Mouse (Mus musculus): Measurements from ENCODE around the gene Scel. TPM values are rescaled to one million over a fixed set of nuclear protein-coding genes. Genes with fewer than 3 reads are reported as not detected.
A peak's percentile ranks its signal among the peaks of the same experiment; 100 is the strongest.

The Scel gene
- total RNA-seq, 4 experiments from 2014 or later = 0.11 to 0.84 (median 0.48) TPM

DNA sequence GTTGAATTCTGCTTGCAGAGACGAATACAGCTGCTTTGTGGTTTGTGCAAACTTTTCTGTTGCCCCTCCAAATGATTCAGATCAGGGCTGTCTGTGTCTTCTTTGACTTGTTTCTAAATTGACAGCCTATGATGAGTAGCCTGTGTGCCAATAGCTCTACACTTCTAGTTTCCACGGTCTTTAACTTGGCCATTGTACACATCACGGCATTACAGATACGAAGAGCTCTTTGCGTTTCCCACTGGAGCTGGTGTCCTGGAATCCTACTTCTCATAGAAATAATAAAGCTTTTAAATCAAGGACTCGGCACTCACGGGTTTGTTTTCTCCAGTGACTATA is 300 bp downstream of the Scel start:
- no peak for DNase-seq (ENCODE audit: low spot score)

DNA sequence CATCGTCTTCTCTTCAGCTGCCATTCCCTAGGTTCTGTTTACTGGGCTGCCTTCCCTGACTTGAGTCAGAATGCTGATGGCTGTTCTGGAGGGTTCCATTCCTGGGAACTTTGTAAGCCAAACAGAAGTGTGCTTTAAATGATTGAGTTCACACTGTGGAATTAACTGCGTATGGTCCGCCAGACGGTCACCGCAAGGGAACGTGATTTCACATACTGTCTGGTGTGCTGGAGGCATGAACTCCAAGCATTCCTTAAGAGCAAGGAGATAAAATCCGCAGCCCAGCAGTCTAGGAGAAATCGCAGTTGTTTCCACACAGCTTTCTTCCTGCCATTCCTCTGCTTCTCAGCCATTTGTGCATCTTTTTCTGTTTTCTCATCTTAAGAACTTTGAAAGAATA is 2.3 kb downstream of the Scel start:
- DNase-seq (ENCODE audit: low spot score) = no peak

DNA sequence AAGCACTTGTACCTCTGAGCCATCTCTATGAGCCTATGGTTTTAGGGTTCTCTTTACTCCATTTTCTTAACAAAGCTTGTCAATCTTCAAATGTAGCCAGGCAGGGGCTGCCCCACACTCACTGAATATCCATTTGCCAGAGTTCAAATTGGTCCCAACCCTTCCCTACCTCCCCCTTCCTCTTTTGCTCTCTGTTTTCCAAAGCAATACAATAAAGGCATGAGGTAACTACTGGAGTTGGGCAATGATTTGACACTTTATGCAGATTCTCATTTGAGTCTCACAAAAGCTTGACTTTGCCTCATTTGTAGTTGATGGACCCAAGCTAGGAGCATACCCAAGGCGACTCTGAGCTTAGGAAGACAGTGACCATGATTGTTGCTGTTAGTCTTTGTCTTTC is 13.1 kb downstream of the Scel start:
- DNase-seq (ENCODE audit: low spot score) = no peak

DNA sequence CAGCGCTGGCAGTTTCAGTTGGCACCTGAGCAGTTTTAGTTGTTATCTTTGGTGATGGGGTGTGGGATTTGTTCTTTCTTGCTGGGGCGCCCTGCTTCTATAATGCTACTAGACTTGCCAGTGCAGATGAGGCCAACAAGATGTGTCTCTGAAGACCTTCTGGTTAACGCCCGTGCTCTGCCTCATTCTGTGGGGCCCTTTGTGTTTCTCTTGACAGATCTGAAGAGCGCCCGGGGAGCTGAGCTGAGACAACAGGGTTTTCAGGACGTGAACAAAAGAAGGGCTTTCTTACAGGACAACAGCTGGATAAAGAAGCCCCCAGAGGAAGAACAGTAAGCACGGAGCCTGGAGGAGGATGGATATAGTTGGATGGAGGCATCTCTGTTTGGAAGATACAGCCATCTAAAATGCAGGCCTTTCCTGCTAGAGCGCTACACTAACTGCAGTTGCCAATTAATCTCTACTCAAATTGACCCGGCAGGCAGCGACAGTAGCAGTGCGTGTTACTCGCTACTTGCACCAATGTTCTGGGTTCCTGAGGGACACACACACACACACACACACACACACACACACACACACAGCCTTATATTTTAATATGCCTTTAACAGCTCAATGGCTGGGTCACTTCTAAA is 16.7 kb downstream of the Scel start:
- DNase-seq (ENCODE audit: low spot score) = no peak

DNA sequence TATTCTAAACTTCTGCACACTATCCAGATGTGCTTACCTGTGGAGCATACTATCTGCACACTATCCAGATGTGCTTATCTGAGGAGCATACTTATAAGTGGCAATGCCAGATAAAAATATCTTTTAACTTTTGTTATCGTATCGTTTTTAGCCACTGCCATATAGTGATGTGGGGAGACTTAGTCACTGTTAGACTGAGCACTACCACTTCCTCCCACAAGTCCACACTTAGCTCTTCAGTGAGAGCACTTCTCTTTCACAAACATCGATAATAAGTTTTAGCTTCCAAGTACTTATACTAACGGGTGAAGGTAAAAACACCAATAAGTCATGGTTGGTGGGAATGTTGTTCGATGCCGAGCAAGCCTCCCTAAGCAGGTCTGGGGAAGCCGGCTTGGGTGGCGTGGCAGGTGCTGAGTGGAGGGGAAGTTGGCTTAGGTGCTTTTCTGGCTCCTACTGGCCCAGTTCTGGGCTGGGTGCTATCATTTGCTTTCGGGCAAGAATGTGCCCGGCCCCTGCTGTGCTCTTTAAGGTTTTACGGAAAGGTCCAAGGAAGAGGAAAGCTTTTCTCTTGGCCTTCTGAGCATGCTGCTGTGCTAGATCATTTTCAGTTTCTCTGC is 18.7 kb downstream of the Scel start:
- DNase-seq (ENCODE audit: low spot score) = no peak

DNA sequence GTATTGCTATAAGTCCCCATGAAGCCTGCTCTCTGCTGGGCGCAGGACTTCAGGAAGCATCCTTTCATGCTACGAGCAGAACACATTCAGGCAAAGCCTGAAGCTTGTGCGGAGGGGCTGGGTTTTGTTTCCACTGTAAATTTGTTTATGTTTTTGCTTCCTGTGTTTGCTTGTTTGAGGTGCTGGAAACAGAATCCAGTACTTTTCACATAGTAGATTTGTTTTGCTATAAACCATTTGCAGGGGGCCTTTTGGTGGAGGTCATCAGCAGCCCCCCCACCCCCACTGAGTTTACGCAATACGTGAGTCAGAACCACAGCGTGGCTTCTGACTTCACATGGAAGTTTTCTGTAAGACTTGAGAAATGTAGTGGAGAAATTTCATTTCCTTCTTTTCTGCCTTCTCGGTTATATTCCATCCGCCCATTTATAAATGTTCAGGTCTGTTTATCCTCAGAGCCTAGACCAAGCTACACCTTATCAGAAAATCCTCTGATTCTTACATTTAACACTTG is 22.4 kb downstream of the Scel start:
- no peak for DNase-seq (ENCODE audit: low spot score)

DNA sequence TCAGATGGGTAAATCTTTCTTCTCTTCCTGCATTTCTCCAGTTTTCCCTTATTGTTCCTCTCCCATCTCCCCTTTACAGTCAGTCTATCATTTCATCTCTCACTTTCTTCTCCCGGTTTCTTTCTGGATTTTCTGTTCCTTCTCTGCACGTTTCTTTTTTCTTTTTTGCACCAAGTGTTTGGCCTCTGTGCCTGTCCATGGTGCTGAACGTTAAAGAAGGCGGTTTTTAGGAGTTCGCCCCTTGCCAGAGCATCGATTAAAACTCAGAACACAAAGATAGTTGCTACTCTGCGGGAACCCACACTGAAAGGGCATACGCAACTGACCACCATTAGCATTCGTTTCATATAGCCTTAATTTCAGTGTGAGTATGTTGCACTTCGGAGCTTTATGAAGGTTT is 23.2 kb downstream of the Scel start:
- no peak for DNase-seq (ENCODE audit: low spot score)

DNA sequence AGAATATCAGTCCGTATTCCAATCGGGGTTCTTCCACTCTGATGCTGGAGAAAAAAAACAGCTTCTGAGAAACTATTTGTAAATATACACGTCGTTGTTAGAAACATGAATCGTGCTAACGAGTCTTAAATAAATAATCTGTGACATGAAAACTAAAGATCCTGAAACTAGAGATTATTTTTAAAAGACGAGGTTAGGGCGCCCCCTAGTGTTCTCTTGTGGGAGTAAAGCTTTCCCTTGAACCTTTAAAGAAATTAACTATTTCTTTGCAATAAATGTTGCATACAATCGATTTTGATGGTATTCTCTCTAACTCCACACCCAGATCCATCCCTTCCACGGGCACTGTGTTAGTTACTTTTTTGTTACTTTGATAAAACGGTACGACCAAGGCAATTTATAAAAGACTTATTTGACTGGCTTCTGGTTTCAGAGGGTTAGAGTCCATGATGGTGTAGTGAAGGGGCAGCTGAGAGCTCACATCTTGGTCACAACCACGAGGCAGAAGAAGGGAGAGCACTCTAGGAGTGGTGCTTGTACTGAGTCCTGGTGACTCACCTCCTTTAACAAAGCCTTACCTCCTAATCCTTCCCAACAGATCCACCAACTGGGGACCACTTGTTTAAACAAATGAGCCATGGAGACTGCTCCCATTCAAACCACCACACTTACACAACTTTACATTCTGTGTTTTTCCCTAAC is 24.4 kb downstream of the Scel start:
- peak; percentile 25 for DNase-seq (ENCODE audit: low spot score)

DNA sequence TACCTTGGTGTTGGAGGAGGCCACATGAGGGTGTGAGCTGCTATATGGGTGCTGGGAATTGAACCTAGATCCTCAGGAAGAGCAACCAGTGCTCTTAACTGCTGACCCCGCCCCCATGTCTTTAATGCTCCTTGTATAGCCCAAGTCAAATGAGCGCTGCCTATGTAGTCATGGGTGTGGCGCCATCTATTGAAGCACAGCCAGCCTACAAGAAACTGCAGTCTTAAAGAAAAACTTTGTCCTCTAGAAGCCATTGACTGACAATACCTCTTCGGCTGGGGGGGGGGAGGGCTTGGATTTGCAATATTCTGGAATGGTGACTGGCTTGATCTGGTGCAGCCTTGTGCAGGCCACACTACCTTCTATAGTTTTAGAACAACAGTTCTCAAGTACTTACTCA is 26.7 kb downstream of the Scel start:
- DNase-seq (ENCODE audit: low spot score) = no peak

DNA sequence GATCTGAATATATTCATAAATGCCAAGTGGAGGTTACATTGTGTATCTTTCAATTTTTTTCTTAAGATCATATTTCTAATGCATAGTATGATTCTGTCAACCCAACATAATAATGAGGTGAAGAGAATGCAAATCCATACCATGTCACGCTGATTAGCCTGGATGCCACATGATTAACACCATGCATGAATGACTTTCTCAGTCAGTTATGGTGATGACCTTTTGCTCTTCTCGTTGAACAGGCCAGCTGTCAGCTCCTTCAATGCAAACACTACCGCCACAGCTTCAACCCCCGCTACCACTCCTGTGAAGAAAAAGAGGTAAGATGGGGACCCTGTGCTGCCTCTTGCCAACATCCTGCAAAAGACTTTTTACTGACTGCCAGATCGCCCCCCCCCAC is 28.5 kb downstream of the Scel start:
- DNase-seq (ENCODE audit: low spot score) = no peak

DNA sequence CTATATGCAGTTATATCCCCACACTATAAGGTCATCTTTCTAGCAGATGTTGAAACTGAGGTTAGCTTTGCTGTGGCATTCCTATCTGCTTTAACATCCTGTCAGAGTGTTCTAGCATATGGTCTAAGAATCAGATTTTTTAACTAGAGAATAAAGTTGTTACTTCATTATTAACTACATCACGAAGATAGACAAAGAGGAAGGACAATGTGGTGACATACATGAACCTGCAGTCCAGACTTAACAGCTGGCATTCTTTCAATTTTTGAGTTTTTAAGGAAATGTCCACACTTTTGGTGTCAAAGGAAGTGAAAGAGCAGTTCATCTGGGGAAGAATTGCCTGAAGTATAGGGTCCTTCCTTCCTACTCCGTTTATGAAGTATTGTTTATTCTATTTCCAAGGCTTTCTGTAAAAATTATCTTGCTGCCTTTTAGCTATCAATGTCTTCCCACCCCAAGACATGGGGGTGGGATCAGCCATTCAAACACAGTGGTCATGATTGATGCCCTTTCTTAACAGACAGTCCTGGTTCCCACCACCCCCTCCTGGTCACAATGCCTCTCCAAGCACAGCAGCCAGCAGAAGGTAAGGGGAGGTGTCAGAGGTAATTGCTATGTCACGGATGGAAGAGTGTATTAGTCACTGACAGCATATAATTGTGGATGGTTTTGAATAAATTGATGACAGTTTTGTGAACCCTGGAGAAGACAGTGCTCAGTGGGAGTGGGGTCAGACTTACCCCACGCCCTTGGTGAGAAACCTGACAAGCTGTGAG is 30.4 kb downstream of the Scel start:
- DNase-seq (ENCODE audit: low spot score) = no peak

DNA sequence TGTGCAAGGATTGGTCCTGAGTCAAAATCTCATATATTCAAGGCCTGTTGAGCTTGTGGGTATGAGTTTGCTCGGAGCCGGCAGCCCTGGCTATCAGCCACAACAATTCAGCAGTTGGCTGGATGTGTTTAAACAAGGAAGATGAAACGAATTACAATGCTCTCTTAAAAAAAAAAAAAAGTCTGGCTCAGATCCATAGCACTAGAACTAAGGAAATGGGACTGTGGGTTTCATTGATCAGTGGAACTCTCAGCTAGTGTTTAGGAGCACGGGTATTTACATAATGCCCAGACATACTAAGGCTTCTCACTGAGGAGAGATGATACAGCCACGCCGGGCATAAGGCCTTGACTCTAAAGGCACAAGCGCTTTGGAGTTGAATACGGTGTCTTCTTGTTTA is 32.6 kb downstream of the Scel start:
- no peak for DNase-seq (ENCODE audit: low spot score)

DNA sequence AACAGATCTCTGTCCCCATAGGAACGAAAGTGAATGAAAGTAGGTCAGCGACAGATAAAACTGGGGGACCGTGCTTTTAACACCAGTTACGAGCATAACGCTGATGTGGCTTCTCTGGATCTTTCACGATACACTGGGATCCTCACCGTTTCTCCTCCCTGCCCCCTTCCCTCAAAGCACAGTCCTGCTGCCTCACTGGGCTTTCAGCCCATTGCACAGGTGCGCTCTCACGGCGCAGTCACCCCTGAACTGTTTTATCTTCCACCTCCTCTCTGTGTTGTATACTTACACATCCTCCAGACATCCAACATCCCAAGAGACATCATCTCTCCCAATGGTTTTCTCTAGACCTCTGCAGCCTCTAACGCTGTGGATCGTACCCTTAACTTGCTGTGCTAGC is 33.1 kb downstream of the Scel start:
- DNase-seq (ENCODE audit: low spot score) = no peak

DNA sequence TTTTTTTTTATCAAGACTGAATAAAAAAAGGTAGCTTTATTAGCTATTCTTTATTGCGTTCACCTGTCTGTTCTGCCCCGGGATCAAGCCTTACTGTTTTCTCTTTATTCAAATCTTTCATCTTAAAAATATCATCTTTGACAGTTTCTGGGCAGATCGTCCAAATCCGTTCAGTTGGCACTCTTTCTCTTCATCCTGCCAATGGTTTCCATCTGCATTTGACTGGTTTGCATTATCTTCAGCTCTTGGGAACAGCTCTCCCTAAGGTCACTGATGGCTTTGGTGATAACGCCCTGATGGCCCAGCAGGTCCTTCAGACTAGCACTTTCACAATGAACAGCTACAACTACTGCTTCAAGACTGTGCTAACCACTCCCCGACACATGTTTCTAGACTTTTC is 35.1 kb downstream of the Scel start:
- no peak for DNase-seq (ENCODE audit: low spot score)

DNA sequence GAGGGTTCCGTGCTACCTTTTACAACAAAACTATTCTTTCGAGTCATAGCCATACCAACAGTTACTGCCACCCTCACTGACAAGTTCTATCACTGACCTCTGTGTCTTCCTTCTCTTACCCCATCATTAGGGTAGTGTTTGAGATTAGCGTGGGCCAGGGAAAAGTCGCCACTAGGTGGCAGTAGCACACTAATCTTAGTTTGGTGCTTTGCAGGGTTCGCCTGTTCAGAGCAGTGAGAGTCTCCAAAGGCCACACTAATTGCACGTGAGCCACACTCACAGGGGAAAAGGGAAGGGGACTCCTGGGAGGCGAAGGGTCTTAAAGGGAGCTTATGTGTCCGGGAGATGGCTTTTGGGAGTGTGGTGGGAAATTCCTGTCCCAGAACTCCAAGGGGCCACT is 37.3 kb downstream of the Scel start:
- peak; percentile 50 for DNase-seq (ENCODE audit: low spot score)

DNA sequence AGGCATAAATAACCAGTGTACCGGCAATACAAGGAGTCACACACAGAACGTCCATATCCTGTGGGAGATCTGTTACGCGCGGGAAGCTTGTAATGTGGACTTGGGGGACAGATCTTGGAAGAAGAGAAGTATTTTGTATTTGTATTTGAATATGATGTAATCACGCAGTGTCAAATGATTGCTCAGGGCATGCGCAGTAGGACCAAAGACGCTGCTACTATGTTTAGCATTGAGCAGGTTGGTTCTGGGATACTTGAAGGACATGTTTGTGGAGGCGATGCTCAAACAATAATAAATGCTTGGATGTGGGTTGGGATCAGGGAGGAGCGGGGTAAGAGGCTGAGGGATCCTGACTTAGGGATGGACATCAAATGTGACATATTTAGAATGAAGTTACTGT is 37.8 kb downstream of the Scel start:
- no peak for DNase-seq (ENCODE audit: low spot score)

DNA sequence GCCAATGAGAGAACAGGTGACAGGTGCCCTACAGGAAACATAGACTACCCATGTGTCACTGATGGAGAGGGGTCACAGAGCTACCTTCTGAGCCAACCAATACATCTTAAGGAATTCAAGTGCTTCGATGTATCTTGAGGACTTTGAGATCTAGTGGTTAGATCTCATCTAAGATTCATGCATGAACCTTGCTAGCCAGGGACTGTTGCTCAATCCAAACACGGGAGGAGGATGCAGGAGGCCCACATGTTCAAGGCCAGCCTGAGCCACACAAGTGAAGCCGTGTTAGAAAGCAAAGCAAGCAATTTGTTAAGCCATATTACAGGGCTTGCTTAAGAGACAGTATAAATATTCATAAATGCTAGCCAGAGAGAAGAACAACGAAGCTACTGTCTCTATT is 38.8 kb downstream of the Scel start:
- DNase-seq (ENCODE audit: low spot score) = no peak

DNA sequence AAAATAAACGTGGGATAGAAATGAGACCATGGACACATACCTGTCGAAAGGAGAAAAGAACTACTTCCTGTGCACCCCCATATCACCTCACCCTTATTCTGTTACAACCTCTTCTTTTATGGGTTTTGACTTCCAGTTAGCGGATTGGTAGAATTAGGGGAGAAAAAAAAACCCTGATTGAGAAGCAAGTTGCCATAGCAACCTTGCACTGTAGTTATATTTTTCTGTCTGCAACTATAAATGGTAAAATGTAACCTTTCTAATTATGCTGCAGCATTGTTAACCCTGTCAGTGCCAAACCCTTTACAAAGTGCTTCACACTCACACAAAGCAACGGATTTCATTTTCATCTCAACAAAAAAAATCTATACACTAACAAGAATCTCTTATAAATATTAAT is 39.2 kb downstream of the Scel start:
- DNase-seq (ENCODE audit: low spot score) = no peak

DNA sequence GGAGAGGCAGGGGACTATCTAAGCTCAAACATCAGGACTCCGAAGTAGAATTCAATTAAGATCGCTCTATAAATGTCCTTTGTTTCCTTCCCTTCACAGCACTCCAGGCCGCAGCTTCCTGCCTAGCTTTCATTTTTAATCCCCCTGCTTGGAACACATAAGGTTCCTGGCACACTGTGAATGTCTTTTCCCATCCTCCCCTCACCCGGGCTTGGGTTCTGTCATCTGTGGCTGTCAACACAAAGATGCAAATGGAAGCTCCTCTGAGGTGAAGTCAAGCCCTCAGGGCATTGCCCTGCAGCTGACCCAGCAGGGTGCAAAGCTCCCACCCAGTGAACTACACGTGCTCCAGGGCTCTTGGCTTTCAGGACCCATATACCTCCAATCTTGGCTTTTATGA is 43.5 kb downstream of the Scel start:
- no peak for DNase-seq (ENCODE audit: low spot score)

DNA sequence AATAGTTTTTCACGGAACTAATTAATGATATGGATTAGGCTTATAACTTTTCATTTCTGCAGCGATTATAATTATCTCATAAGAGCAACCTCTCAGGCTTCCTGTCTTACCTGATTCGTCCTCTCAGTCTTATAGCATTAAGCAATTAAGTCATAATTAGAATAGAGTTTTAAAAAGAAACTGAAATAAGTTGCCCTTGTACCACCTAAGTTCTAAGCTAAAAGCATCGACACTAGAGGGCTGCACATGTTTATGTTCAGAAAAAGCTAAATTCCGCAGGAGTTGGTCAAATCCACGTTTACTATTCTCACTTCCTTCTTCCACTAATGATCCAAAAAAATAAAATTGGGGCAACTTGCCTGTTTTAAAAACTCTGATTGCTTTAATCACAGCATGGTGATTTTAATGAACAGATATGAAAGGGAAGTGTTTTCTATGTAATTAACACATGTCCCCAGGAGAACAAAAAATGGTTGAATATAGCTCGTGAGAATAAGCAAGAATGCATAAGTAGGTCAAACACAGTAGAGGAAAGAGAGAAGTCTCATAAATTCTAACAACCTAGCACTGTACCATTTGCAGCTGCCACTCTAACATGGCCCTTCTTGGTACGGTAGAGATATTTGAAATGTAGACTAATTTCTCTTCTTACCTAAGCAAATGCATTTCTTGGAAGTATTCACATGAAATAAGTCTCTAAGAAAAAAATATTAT is 48.4 kb downstream of the Scel start:
- no peak for DNase-seq (ENCODE audit: low spot score)

DNA sequence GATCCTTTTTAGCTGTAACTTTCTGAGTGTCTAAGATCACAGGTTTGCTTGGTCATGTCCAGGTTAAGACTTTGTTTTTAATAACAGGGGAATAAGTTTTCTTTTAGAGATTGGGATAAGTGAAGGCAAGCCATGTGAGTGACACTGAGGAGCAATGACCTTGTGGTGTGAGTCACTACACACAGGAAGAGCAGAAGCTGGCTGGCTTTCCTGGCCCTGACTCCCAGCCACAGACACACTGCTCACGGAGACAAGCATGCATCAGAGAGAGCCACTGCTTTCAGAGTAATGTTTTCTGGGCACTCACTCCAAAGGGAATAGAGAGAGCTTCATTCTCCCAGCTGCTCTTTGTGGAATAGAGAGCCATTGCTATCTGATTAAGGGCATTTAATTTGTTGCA is 54.8 kb downstream of the Scel start:
- DNase-seq (ENCODE audit: low spot score) = no peak

DNA sequence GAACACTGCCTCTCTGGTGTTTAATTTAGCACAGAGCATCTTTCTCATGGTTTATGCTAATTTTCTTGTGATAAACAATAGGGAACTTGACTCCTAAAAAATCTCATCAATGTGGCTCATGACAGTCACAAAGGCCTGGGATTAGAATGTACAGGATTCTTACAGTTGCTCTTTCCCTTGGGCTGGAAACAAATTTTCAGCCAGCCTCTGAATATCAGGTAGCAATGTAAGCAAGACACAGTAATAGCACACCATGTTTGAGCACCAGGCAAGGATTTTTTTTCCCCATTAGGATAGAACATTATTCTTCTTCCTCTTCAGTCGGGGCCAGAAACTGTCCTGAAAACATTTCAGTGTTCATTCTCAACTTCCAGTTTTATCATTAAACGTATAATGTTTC is 55.3 kb downstream of the Scel start:
- no peak for DNase-seq (ENCODE audit: low spot score)

Measured in heart, adult 8-10 months (tissue).